Mouse (Mus musculus): Measurements from ENCODE around the gene Slc2a13. TPM values are rescaled to one million over a fixed set of nuclear protein-coding genes. Genes with fewer than 3 reads are reported as not detected.

Slc2a13 gene
- polyA plus RNA-seq, 1 experiment: 1.2 TPM

- WGBS: 64% methylated on average over 7 of the region's 7 CpGs
- no peak for DNase-seq (ENCODE audit: low read depth, low spot score)
These were observed 268.7 kb downstream of the Slc2a13 start for GRCm38 (mm10) chr15:91304296-91304852.

- peak; percentile 43 for DNase-seq (ENCODE audit: low read depth, low spot score)
These were observed 271.7 kb downstream of the Slc2a13 start for GRCm38 (mm10) chr15:91301366-91301765.

GRCm38 (mm10) chr15:91299319-91299835 lies 273.7 kb downstream of the Slc2a13 start:
- WGBS: 85% methylated on average over 11 of the region's 11 CpGs
- DNase-seq (ENCODE audit: low read depth, low spot score): no peak

More at GRCm38 (mm10) chr15:91301366-91301765, 271.7 kb downstream of the Slc2a13 start:
- 4% methylated on average over 3 of the region's 3 CpGs for WGBS

GRCm38 (mm10) chr15:91283418-91283817 lies 289.6 kb downstream of the Slc2a13 start:
- WGBS: 84% methylated on average over 3 of the region's 3 CpGs

GRCm38 (mm10) chr15:91282822-91283221 lies 290.2 kb downstream of the Slc2a13 start:
- DNase-seq (ENCODE audit: low read depth, low spot score): no peak
- WGBS: 82% methylated on average over 7 of the region's 7 CpGs

More at GRCm38 (mm10) chr15:91283418-91283817, 289.6 kb downstream of the Slc2a13 start:
- no peak for DNase-seq (ENCODE audit: low read depth, low spot score)

GRCm38 (mm10) chr15:91281521-91281920 lies 291.5 kb downstream of the Slc2a13 start:
- no peak for DNase-seq (ENCODE audit: low read depth, low spot score)
- 92% methylated on average over 5 of the region's 5 CpGs for WGBS

GRCm38 (mm10) chr15:91279571-91279970 lies 293.5 kb downstream of the Slc2a13 start:
- no peak for DNase-seq (ENCODE audit: low read depth, low spot score)
- WGBS: 92% methylated on average over 5 of the region's 5 CpGs

- WGBS: 21% methylated on average over 3 of the region's 3 CpGs
These were observed 297.1 kb downstream of the Slc2a13 start for GRCm38 (mm10) chr15:91275961-91276360.

GRCm38 (mm10) chr15:91268532-91268931 lies 304.5 kb downstream of the Slc2a13 start:
- DNase-seq (ENCODE audit: low read depth, low spot score): no peak
- WGBS: 32% methylated on average over 4 of the region's 4 CpGs

More at GRCm38 (mm10) chr15:91275961-91276360, 297.1 kb downstream of the Slc2a13 start:
- no peak for DNase-seq (ENCODE audit: low read depth, low spot score)

GRCm38 (mm10) chr15:91263926-91264325 lies 309.1 kb downstream of the Slc2a13 start:
- no peak for DNase-seq (ENCODE audit: low read depth, low spot score)
- WGBS: 100% methylated on average over 1 of the region's 1 CpGs

- 62% methylated on average over 5 of the region's 5 CpGs for WGBS
- DNase-seq (ENCODE audit: low read depth, low spot score): no peak
These were observed 312.5 kb downstream of the Slc2a13 start for GRCm38 (mm10) chr15:91260578-91260977.

- 83% methylated on average over 11 of the region's 11 CpGs for WGBS
- no peak for DNase-seq (ENCODE audit: low read depth, low spot score)
These were observed 315.9 kb downstream of the Slc2a13 start for GRCm38 (mm10) chr15:91257140-91257539.

- 37% methylated on average over 2 of the region's 2 CpGs for WGBS
- DNase-seq (ENCODE audit: low read depth, low spot score): no peak
These were observed 317.8 kb downstream of the Slc2a13 start for GRCm38 (mm10) chr15:91255308-91255707.

- no peak for DNase-seq (ENCODE audit: low read depth, low spot score)
- WGBS: 41% methylated on average over 8 of the region's 8 CpGs
These were observed 320.1 kb downstream of the Slc2a13 start for GRCm38 (mm10) chr15:91252956-91253355.

- no peak for DNase-seq (ENCODE audit: low read depth, low spot score)
- WGBS: 46% methylated on average over 9 of the region's 9 CpGs
These were observed 321.3 kb downstream of the Slc2a13 start for GRCm38 (mm10) chr15:91251544-91252408.

GRCm38 (mm10) chr15:91250815-91251214 lies 322.2 kb downstream of the Slc2a13 start:
- 82% methylated on average over 6 of the region's 6 CpGs for WGBS
- DNase-seq (ENCODE audit: low read depth, low spot score): no peak

GRCm38 (mm10) chr15:91240683-91241335 lies 332.3 kb downstream of the Slc2a13 start:
- WGBS: 81% methylated on average over 3 of the region's 3 CpGs
- no peak for DNase-seq (ENCODE audit: low read depth, low spot score)

GRCm38 (mm10) chr15:91237294-91237693 lies 335.8 kb downstream of the Slc2a13 start:
- WGBS: 77% methylated on average over 5 of the region's 5 CpGs
- no peak for DNase-seq (ENCODE audit: low read depth, low spot score)
